Mouse (Mus musculus): ENCODE measurements at regions not wholly inside any gene's neighbourhood (a gene's known extent, or its start where the extent isn't known, plus 50 kb on each side); places are given as distances from the start of the nearest gene placed in this dataset.

GRCm38 (mm10) chr10:42102320-42102719 is 84.1 kb upstream of the Armc2 start:
- DNase-seq (ENCODE audit: low read depth, low spot score): no peak
- no peaks in the 10 kb centered on the region for H3K9me3 ChIP-seq (ENCODE audit: control insufficient read depth, insufficient read depth, low read depth, low read length)
- no peak for TF ChIP-seq CHD2 (IDR thresholded peaks at IDR 0.05; ENCODE audit: low read depth, low read length)
- TF ChIP-seq ZNF384 (IDR thresholded peaks at IDR 0.05; ENCODE audit: low read depth, low read length): no peak
- TF ChIP-seq ZC3H11A (IDR thresholded peaks at IDR 0.05; ENCODE audit: borderline replicate concordance, low read depth, low read length): no peak
- TF ChIP-seq MAFK (IDR thresholded peaks at IDR 0.05; ENCODE audit: insufficient read depth, low read depth, low read length): no peak
- no peak for TF ChIP-seq HCFC1 (IDR thresholded peaks at IDR 0.05; ENCODE audit: borderline replicate concordance, insufficient read depth, low read length)
- no peak overlapping the region for H3K27ac ChIP-seq (ENCODE audit: insufficient read depth, low read depth, low read length, poor library complexity, severe bottlenecking)
- in situ Hi-C loops (cut with MboI; ENCODE audit: low sequenced_read_pairs in 2 of 2, unreplicated experiment in 2 of 2): no loop called here
- no peaks in the 10 kb centered on the region for H3K36me3 ChIP-seq (ENCODE audit: control insufficient read depth, insufficient read depth, low read length, poor library complexity, severe bottlenecking)
- H3K4me3 ChIP-seq (ENCODE audit: insufficient read depth in 1 of 2, low read depth in 1 of 2, low read length in 2 of 2, poor library complexity in 1 of 2, severe bottlenecking in 1 of 2): no peak overlapping the region
- peaks cover 0 to 2% of the 10 kb centered on the region in 2 experiments; a peak in 1 of 4 replicates for H3K4me1 ChIP-seq (ENCODE audit: control insufficient read depth in 2 of 2, insufficient read depth in 2 of 2, low read length in 2 of 2, poor library complexity in 1 of 2)
- H3K9ac ChIP-seq (ENCODE audit: insufficient read depth, low read depth, low read length, poor library complexity, severe bottlenecking): no peak overlapping the region

DNA sequence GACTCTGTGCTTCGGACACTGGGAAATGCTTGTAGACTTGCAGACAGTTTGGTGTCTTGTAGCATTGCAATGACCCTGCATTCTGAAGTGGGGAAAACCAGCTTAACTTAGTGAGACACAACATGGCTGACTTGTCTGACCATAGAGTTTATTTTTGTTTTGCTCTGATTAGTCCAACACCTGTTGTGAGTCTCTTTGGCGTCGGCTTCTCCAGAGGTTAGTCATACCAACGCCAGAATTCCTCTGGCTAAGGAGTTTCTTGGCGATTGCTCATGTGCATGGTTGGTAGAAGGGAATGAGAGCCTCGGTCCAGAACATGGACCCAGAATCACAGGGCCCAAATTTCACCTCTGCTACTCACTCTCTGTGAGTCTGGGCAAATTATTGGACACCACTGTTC is 82.9 kb upstream of the Armc2 start:
- Histone ChIP-seq H3K36me3 (ENCODE audit: control insufficient read depth, insufficient read depth, low read length, poor library complexity, severe bottlenecking) (no peaks in the 10 kb centered on the region), H3K27ac (ENCODE audit: insufficient read depth, low read depth, low read length, poor library complexity, severe bottlenecking) (no peak overlapping the region), H3K9ac (ENCODE audit: insufficient read depth, low read depth, low read length, poor library complexity, severe bottlenecking) (no peak overlapping the region), H3K9me3 (ENCODE audit: control insufficient read depth, insufficient read depth, low read depth, low read length) (no peaks in the 10 kb centered on the region), H3K4me3 (ENCODE audit: insufficient read depth in 1 of 2, low read depth in 1 of 2, low read length in 2 of 2, poor library complexity in 1 of 2, severe bottlenecking in 1 of 2) (no peak overlapping the region), H3K4me1 (ENCODE audit: control insufficient read depth in 2 of 2, insufficient read depth in 2 of 2, low read length in 2 of 2, poor library complexity in 1 of 2) (0 out of 4 replicates have a peak, but pooled peaks cover 0 to 1% of the 10 kb centered on the region in 2 experiments)
- in situ Hi-C loops (cut with MboI; ENCODE audit: low sequenced_read_pairs in 2 of 2, unreplicated experiment in 2 of 2): no loop called here
- no peak for DNase-seq (ENCODE audit: low read depth, low spot score)
- TF ChIP-seq ZNF384 (IDR thresholded peaks at IDR 0.05; ENCODE audit: low read depth, low read length): no peak
- no peak for TF ChIP-seq MAFK (IDR thresholded peaks at IDR 0.05; ENCODE audit: insufficient read depth, low read depth, low read length)
- TF ChIP-seq ZC3H11A (IDR thresholded peaks at IDR 0.05; ENCODE audit: borderline replicate concordance, low read depth, low read length): no peak
- no peak for TF ChIP-seq HCFC1 (IDR thresholded peaks at IDR 0.05; ENCODE audit: borderline replicate concordance, insufficient read depth, low read length)
- no peak for TF ChIP-seq CHD2 (IDR thresholded peaks at IDR 0.05; ENCODE audit: low read depth, low read length)

GRCm38 (mm10) chr10:42096924-42097323 is 78.7 kb upstream of the Armc2 start:
- in situ Hi-C loops (cut with MboI; ENCODE audit: low sequenced_read_pairs in 2 of 2, unreplicated experiment in 2 of 2): no loop called here

DNA sequence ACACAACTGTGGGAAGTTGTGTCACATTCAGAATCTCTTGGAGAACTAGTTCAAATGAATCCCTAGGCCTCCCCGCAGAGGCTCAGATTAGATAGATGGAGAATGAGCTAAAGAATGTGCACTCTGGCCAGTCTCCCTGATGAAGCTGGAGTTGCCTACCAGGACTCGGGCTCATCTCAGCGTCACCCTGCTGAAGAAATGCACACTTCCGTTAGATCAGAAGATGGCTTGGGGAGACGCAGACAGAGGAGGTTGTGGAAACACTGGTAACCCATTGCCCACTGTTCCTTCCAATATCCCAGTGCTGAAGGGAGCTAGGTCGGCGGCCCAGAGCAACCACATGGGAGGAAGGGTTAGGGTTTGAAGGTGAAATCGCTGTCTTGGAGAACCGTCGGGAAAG is 77.7 kb upstream of the Armc2 start:
- no peak for DNase-seq (ENCODE audit: low read depth, low spot score)
- Histone ChIP-seq H3K9ac (ENCODE audit: insufficient read depth, low read depth, low read length, poor library complexity, severe bottlenecking) (no peak overlapping the region), H3K4me3 (ENCODE audit: insufficient read depth in 1 of 2, low read depth in 1 of 2, low read length in 2 of 2, poor library complexity in 1 of 2, severe bottlenecking in 1 of 2) (no peak overlapping the region), H3K4me1 (ENCODE audit: control insufficient read depth in 2 of 2, insufficient read depth in 2 of 2, low read length in 2 of 2, poor library complexity in 1 of 2) (no peaks in the 10 kb centered on the region), H3K27ac (ENCODE audit: insufficient read depth, low read depth, low read length, poor library complexity, severe bottlenecking) (no peak overlapping the region), H3K36me3 (ENCODE audit: control insufficient read depth, insufficient read depth, low read length, poor library complexity, severe bottlenecking) (no peaks in the 10 kb centered on the region), H3K9me3 (ENCODE audit: control insufficient read depth, insufficient read depth, low read depth, low read length) (no peaks in the 10 kb centered on the region)
- TF ChIP-seq ZC3H11A (IDR thresholded peaks at IDR 0.05; ENCODE audit: borderline replicate concordance, low read depth, low read length): no peak
- no peak for TF ChIP-seq ZNF384 (IDR thresholded peaks at IDR 0.05; ENCODE audit: low read depth, low read length)
- TF ChIP-seq HCFC1 (IDR thresholded peaks at IDR 0.05; ENCODE audit: borderline replicate concordance, insufficient read depth, low read length): no peak
- no peak for TF ChIP-seq CHD2 (IDR thresholded peaks at IDR 0.05; ENCODE audit: low read depth, low read length)
- TF ChIP-seq MAFK (IDR thresholded peaks at IDR 0.05; ENCODE audit: insufficient read depth, low read depth, low read length): no peak
- in situ Hi-C loops (cut with MboI; ENCODE audit: low sequenced_read_pairs in 2 of 2, unreplicated experiment in 2 of 2): no loop called here

More at GRCm38 (mm10) chr10:42096924-42097323, 78.7 kb upstream of the Armc2 start:
- Histone ChIP-seq H3K27ac (ENCODE audit: insufficient read depth, low read depth, low read length, poor library complexity, severe bottlenecking) (no peak overlapping the region), H3K4me3 (ENCODE audit: insufficient read depth in 1 of 2, low read depth in 1 of 2, low read length in 2 of 2, poor library complexity in 1 of 2, severe bottlenecking in 1 of 2) (no peak overlapping the region), H3K36me3 (ENCODE audit: control insufficient read depth, insufficient read depth, low read length, poor library complexity, severe bottlenecking) (no peaks in the 10 kb centered on the region), H3K9ac (ENCODE audit: insufficient read depth, low read depth, low read length, poor library complexity, severe bottlenecking) (no peak overlapping the region), H3K9me3 (ENCODE audit: control insufficient read depth, insufficient read depth, low read depth, low read length) (no peaks in the 10 kb centered on the region), H3K4me1 (ENCODE audit: control insufficient read depth in 2 of 2, insufficient read depth in 2 of 2, low read length in 2 of 2, poor library complexity in 1 of 2) (no peaks in the 10 kb centered on the region)
- DNase-seq (ENCODE audit: low read depth, low spot score): no peak
- no peak for TF ChIP-seq ZC3H11A (IDR thresholded peaks at IDR 0.05; ENCODE audit: borderline replicate concordance, low read depth, low read length)
- TF ChIP-seq CHD2 (IDR thresholded peaks at IDR 0.05; ENCODE audit: low read depth, low read length): no peak
- no peak for TF ChIP-seq MAFK (IDR thresholded peaks at IDR 0.05; ENCODE audit: insufficient read depth, low read depth, low read length)
- TF ChIP-seq ZNF384 (IDR thresholded peaks at IDR 0.05; ENCODE audit: low read depth, low read length): no peak
- TF ChIP-seq HCFC1 (IDR thresholded peaks at IDR 0.05; ENCODE audit: borderline replicate concordance, insufficient read depth, low read length): no peak
